Mouse (Mus musculus) E14TG2a.4 (cell line): ENCODE results near the gene Rptor.

Experiments
- H3K27me3 ChIP-seq: 2 replicates; pipeline ENCODE4 v1.6.1; 2014; ENCODE audit warnings: low read length, control low read depth; ENCODE audit not compliant: insufficient read depth
- H3K36me3 ChIP-seq: 2 replicates; pipeline ENCODE4 v1.6.1; 2014; ENCODE audit warnings: low read length, control low read depth; ENCODE audit not compliant: insufficient read depth
- H3K4me1 ChIP-seq: replicated peaks from 2 replicates; pipeline ENCODE4 v1.6.1; 2014; ENCODE audit warnings: low read depth, low read length, control low read depth
- H3K4me3 ChIP-seq: replicated peaks from 2 replicates; pipeline ENCODE4 v1.5.1; 2014; ENCODE audit warnings: mild to moderate bottlenecking, low read length
- H3K9me3 ChIP-seq: 2 replicates; pipeline ENCODE4 v1.6.1; 2014; ENCODE audit warnings: low read length, control low read depth
- CTCF ChIP-seq: conservative IDR thresholded peaks from 2 replicates; pipeline ENCODE4 v1.5.1; 2014; ENCODE audit warnings: low read length
- NANOG ChIP-seq: IDR thresholded peaks from 2 replicates; pipeline ENCODE4 v1.6.1; 2014; ENCODE audit warnings: borderline replicate concordance, low read length, mixed read lengths
- POU5F1 ChIP-seq: IDR thresholded peaks from 2 replicates; pipeline ENCODE4 v1.6.1; 2014; ENCODE audit warnings: low read length, borderline replicate concordance

The Rptor gene

DNA sequence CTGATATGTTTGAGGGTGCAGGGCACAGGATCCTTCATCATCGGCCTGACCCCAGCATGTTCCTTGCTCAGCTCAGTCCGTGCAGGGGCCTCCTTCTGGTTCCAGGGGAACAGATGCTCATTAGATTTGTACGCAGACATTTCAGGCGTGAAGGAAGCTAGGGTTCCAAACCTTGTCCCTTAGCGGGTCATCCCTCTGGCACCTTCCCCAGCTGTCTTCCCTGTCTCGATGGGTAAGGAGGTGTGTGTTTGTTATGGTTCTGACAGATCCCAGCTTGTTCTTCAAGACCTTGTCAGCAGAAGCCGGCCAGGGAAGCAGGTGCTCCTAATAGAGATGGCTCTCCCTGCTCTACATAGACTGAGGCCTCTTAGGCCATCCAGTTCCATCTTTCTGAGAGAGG, 37.7 kb upstream of the Rptor start:
- Histone ChIP-seq H3K9me3 (no peaks in the 10 kb centered on the region), H3K4me3 (no peak overlapping the region), H3K27me3 (peaks cover 54% of the 10 kb centered on the region), H3K36me3 (no peaks in the 10 kb centered on the region), H3K4me1 (peaks cover 39% of the 10 kb centered on the region)
- TF ChIP-seq POU5F1: no peak
- TF ChIP-seq NANOG: no peak
- TF ChIP-seq CTCF: no peak

- Histone ChIP-seq H3K4me1 (peaks cover 39% of the 10 kb centered on the region), H3K27me3 (peaks cover 54% of the 10 kb centered on the region), H3K36me3 (no peaks in the 10 kb centered on the region), H3K9me3 (no peaks in the 10 kb centered on the region), H3K4me3 (peak overlapping the region; percentile 51; the same call in 1 of the 2 replicates)
- TF ChIP-seq POU5F1: no peak
- TF ChIP-seq CTCF: no peak
- TF ChIP-seq NANOG: no peak
Measured at GRCm38 (mm10) chr11:119565684-119566083, 37.0 kb upstream of the Rptor start.

GRCm38 (mm10) chr11:119566188-119566587, 36.5 kb upstream of the Rptor start:
- Histone ChIP-seq H3K36me3 (no peaks in the 10 kb centered on the region), H3K4me3 (no peak overlapping the region; the same call in 1 of the 2 replicates), H3K27me3 (peaks cover 54% of the 10 kb centered on the region), H3K9me3 (no peaks in the 10 kb centered on the region), H3K4me1 (peaks cover 44% of the 10 kb centered on the region)
- TF ChIP-seq POU5F1 (no peak), NANOG (no peak), CTCF (no peak)

DNA sequence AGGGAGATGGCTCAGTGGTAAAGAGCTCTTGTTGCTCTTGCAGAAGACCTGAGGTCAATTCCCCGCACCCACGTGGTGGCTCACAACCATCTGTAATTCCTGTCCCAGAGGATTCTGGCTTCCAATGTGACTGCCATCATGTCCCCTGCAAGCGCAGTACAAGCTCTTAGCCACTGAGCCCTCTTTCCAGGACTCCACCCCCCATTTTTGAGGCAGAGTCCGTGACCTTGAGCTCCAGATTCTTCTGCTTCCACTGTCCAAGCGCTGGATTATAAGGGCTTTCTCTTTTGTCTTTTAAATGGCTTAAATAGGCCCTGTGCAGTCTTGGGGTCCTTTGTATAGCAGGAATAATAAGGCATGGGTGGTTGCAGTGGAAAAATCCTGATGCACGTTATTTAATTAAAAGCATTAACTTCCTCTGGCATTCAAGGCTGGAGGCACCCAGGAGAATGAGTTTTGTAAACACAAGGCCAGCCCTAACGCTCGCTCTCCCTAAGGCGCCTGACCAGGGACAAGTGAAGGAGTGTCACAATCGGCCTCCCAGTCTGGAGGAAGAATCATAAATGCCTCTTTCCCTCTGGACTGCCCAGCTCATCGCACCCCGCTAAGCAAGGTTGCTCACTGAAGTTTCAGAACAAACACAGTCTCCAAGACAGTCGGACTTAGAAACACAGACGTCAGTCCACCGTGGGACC, 30.2 kb upstream of the Rptor start:
- peaks cover 54% of the 10 kb centered on the region for H3K4me1 ChIP-seq
- H3K27me3 ChIP-seq: peaks cover 3% of the 10 kb centered on the region
- no peaks in the 10 kb centered on the region for H3K9me3 ChIP-seq
- H3K4me3 ChIP-seq: peak overlapping the region; percentile 53
- H3K36me3 ChIP-seq: no peaks in the 10 kb centered on the region
- no peak for TF ChIP-seq POU5F1
- TF ChIP-seq NANOG: peak; percentile 28; the same call in 1 of the 2 replicates

- Histone ChIP-seq H3K36me3 (no peaks in the 10 kb centered on the region), H3K9me3 (no peaks in the 10 kb centered on the region), H3K4me3 (no peak overlapping the region), H3K27me3 (peaks cover 3% of the 10 kb centered on the region; the same call in 1 of the 2 replicates), H3K4me1 (peaks cover 34% of the 10 kb centered on the region)
- no peak for TF ChIP-seq NANOG
Measured at GRCm38 (mm10) chr11:119576855-119577254, 25.9 kb upstream of the Rptor start.

GRCm38 (mm10) chr11:119577721-119578120, 25.0 kb upstream of the Rptor start:
- TF ChIP-seq POU5F1: no peak
- no peak for TF ChIP-seq CTCF
- TF ChIP-seq NANOG: no peak
- peaks cover 26% of the 10 kb centered on the region for H3K4me1 ChIP-seq
- H3K4me3 ChIP-seq: no peak overlapping the region
- no peaks in the 10 kb centered on the region for H3K9me3 ChIP-seq
- H3K36me3 ChIP-seq: no peaks in the 10 kb centered on the region
- peaks cover 3% of the 10 kb centered on the region; the same call in 1 of the 2 replicates for H3K27me3 ChIP-seq

DNA sequence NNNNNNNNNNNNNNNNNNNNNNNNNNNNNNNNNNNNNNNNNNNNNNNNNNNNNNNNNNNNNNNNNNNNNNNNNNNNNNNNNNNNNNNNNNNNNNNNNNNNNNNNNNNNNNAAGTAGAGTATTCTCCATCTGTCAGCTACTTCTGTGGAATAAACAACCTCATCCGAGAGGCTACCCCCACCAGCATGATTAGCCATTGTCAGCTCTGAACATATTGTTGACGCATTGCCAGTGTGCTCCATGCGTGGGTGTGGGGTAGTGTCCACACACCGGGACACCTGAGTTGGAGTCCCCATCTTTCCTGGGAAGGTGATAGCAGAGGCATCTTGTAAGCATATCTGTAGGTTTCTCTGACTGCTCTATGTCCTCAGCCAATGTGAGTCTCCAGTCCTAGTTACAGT, 16.2 kb upstream of the Rptor start:
- no peak for TF ChIP-seq POU5F1
- no peak for TF ChIP-seq CTCF
- no peak for TF ChIP-seq NANOG
- no peaks in the 10 kb centered on the region for H3K36me3 ChIP-seq
- H3K4me1 ChIP-seq: peaks cover 48% of the 10 kb centered on the region
- H3K27me3 ChIP-seq: no peaks in the 10 kb centered on the region
- no peak overlapping the region for H3K4me3 ChIP-seq
- H3K9me3 ChIP-seq: no peaks in the 10 kb centered on the region

DNA sequence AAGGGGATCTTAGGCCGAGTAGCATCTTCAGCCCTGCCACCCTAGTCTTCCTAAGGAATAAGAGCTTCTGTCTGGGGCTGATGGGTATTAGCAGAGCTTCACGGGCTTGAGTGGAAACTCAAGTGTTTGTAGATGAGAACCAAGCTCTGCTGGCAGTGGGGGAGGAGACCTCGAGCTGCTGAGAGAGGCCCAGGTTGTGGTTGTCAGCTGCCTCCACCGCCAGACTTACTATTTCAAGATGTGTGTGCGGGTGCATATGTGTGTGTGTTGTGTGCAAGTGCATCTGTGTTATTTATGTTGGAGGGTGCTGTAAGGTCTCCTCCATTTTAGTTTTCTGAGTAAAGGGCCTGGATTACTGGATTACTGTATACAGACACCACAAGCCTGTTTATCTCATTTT, 15.6 kb upstream of the Rptor start:
- H3K36me3 ChIP-seq: no peaks in the 10 kb centered on the region
- no peaks in the 10 kb centered on the region for H3K9me3 ChIP-seq
- no peak for TF ChIP-seq CTCF
- no peak for TF ChIP-seq POU5F1
- TF ChIP-seq NANOG: no peak
- no peak overlapping the region for H3K4me3 ChIP-seq
- peaks cover 48% of the 10 kb centered on the region for H3K4me1 ChIP-seq
- H3K27me3 ChIP-seq: no peaks in the 10 kb centered on the region

- Histone ChIP-seq H3K9me3 (no peaks in the 10 kb centered on the region), H3K36me3 (no peaks in the 10 kb centered on the region), H3K27me3 (no peaks in the 10 kb centered on the region), H3K4me1 (peaks cover 59% of the 10 kb centered on the region), H3K4me3 (no peak overlapping the region)
- TF ChIP-seq NANOG (no peak), POU5F1 (no peak), CTCF (no peak)
Measured at GRCm38 (mm10) chr11:119589242-119589641, 13.5 kb upstream of the Rptor start.
